Mouse (Mus musculus) MEL (cell line): ENCODE results near the gene Kif20b. TPM values are rescaled to one million over a fixed set of nuclear protein-coding genes. Genes with fewer than 3 reads are reported as not detected.

ENCODE experiments used
- DNase-seq: peaks from one replicate; pipeline ENCODE4 v3.0.0; 2011; ENCODE audit warnings: low read depth, low spot score
- H3K27ac ChIP-seq: 2 replicates; pipeline ENCODE4 v1.5.1; 2012; ENCODE audit warnings: low read depth, mild to moderate bottlenecking, control low read depth, low read length, moderate library complexity; ENCODE audit not compliant: control insufficient read depth
- H3K27me3 ChIP-seq, 2 experiments: fragments of 150-350 bp in 1 of 2; sonication (generic) in 1 of 2; 2 replicates each; pipeline ENCODE4 v1.6.1; 2012; ENCODE audit warnings: low read length in 2 of 2, mild to moderate bottlenecking in 2 of 2, improper control_type of control experiment in 1 of 2, moderate library complexity in 1 of 2; ENCODE audit not compliant: insufficient read depth in 2 of 2, control insufficient read depth in 1 of 2
- H3K36me3 ChIP-seq, 2 experiments: 2 replicates each; pipeline ENCODE4 v1.6.1; 2012 to 2014; ENCODE audit warnings: low read length in 2 of 2, improper control_type of control experiment in 1 of 2, inconsistent platforms in 1 of 2, mild to moderate bottlenecking in 1 of 2; ENCODE audit not compliant: insufficient read depth in 2 of 2, control insufficient read depth in 1 of 2
- H3K4me1 ChIP-seq, 2 experiments: fragments of 150-350 bp in 1 of 2; sonication (generic) in 1 of 2; 2 replicates each; pipeline ENCODE4 v1.6.1; 2012; ENCODE audit warnings: low read length in 2 of 2, improper control_type of control experiment in 1 of 2, mild to moderate bottlenecking in 1 of 2; ENCODE audit not compliant: insufficient read depth in 2 of 2, control insufficient read depth in 1 of 2
- H3K4me3 ChIP-seq, 2 experiments: fragments of 150-350 bp in 1 of 2; sonication (generic) in 1 of 2; 2 replicates each; pipeline ENCODE4 v1.5.1; 2012; ENCODE audit warnings: low read depth in 2 of 2, low read length in 2 of 2, mild to moderate bottlenecking in 2 of 2, moderate library complexity in 2 of 2, control low read depth in 1 of 2, improper control_type of control experiment in 1 of 2; ENCODE audit not compliant: control insufficient read depth in 1 of 2, insufficient read depth in 1 of 2
- H3K79me2 ChIP-seq: 2 replicates; pipeline ENCODE4 v1.6.1; 2012; ENCODE audit warnings: mild to moderate bottlenecking, low read length, moderate library complexity; ENCODE audit not compliant: control insufficient read depth, poor library complexity, insufficient read depth
- H3K9ac ChIP-seq: 2 replicates; pipeline ENCODE4 v1.6.1; 2012; ENCODE audit warnings: low read depth, mild to moderate bottlenecking, control low read depth, low read length, moderate library complexity; ENCODE audit not compliant: control insufficient read depth, poor library complexity, severe bottlenecking
- H3K9me3 ChIP-seq: fragments of 150-350 bp; sonication (generic); replicated peaks from 2 replicates; pipeline ENCODE4 v1.6.1; 2012; ENCODE audit warnings: mild to moderate bottlenecking, low read length, improper control_type of control experiment, moderate library complexity; ENCODE audit not compliant: insufficient read depth
- CHD2 ChIP-seq: IDR thresholded peaks from 2 replicates; pipeline ENCODE4 v1.6.1; 2011; ENCODE audit warnings: low read length, improper control_type of control experiment
- CTCF ChIP-seq, 3 experiments: IDR thresholded peaks in 2 of 3; conservative IDR thresholded peaks in 1 of 3; 2 replicates each; pipeline ENCODE4 v1.5.1; 2011 to 2012; ENCODE audit warnings: low read length in 3 of 3, low read depth in 2 of 3, mild to moderate bottlenecking in 2 of 3, improper control_type of control experiment in 1 of 3, inconsistent platforms in 1 of 3, mixed read lengths in 1 of 3, moderate library complexity in 1 of 3; ENCODE audit not compliant: control insufficient read depth in 1 of 3, insufficient read depth in 1 of 3, poor library complexity in 1 of 3, severe bottlenecking in 1 of 3
- E2F4 ChIP-seq: IDR thresholded peaks from 2 replicates; pipeline ENCODE4 v1.6.1; 2011; ENCODE audit warnings: low read depth, low read length, improper control_type of control experiment, borderline replicate concordance
- EP300 ChIP-seq, 2 experiments: IDR thresholded peaks; 2 replicates each; pipeline ENCODE4 v1.6.1; 2011; ENCODE audit warnings: improper control_type of control experiment in 2 of 2, low read length in 2 of 2, low read depth in 1 of 2, mild to moderate bottlenecking in 1 of 2
- ETS1 ChIP-seq: IDR thresholded peaks from 2 replicates; pipeline ENCODE4 v1.6.1; 2012; ENCODE audit warnings: low read depth, mild to moderate bottlenecking, inconsistent platforms, low read length, improper control_type of control experiment, moderate library complexity
- GABPA ChIP-seq: IDR thresholded peaks from 2 replicates; pipeline ENCODE4 v1.6.1; 2012; ENCODE audit warnings: low read depth, mild to moderate bottlenecking, inconsistent platforms, low read length, improper control_type of control experiment, moderate library complexity
- GATA1 ChIP-seq: IDR thresholded peaks from 2 replicates; pipeline ENCODE4 v1.6.1; 2011; ENCODE audit warnings: low read depth, low read length, improper control_type of control experiment
- MAZ ChIP-seq: IDR thresholded peaks from 2 replicates; pipeline ENCODE4 v1.6.1; 2012; ENCODE audit warnings: low read depth, mild to moderate bottlenecking, inconsistent platforms, low read length, improper control_type of control experiment
- MEF2A ChIP-seq: IDR thresholded peaks from 2 replicates; pipeline ENCODE4 v1.6.1; 2014; ENCODE audit warnings: low read depth, mild to moderate bottlenecking, inconsistent platforms, low read length, improper control_type of control experiment; ENCODE audit not compliant: poor library complexity, insufficient replicate concordance, severe bottlenecking; ENCODE audit errors: extremely low read depth
- MXI1 ChIP-seq: IDR thresholded peaks from 2 replicates; pipeline ENCODE4 v1.6.1; 2011; ENCODE audit warnings: mild to moderate bottlenecking, low read depth, low read length, improper control_type of control experiment
- MYB ChIP-seq: IDR thresholded peaks from 2 replicates; pipeline ENCODE4 v1.6.1; 2011; ENCODE audit warnings: mild to moderate bottlenecking, low read depth, low read length, improper control_type of control experiment
- MYC ChIP-seq: IDR thresholded peaks from 2 replicates; pipeline ENCODE4 v1.6.1; 2011; ENCODE audit warnings: low read depth, mild to moderate bottlenecking, low read length, improper control_type of control experiment, moderate library complexity
- NELFE ChIP-seq: IDR thresholded peaks from 2 replicates; pipeline ENCODE4 v1.6.1; 2011; ENCODE audit warnings: low read depth, low read length, improper control_type of control experiment
- POLR2A ChIP-seq, 2 experiments: IDR thresholded peaks; 2 replicates each; pipeline ENCODE4 v1.6.1; 2011 to 2012; ENCODE audit warnings: low read length in 2 of 2, mild to moderate bottlenecking in 2 of 2, control low read depth in 1 of 2, improper control_type of control experiment in 1 of 2, low read depth in 1 of 2, moderate library complexity in 1 of 2; ENCODE audit not compliant: control insufficient read depth in 1 of 2, insufficient read depth in 1 of 2, poor library complexity in 1 of 2
- POLR2AphosphoS2 ChIP-seq: IDR thresholded peaks from 2 replicates; pipeline ENCODE4 v1.6.1; 2011; ENCODE audit warnings: low read length, improper control_type of control experiment
- POLR2AphosphoS5 ChIP-seq: IDR thresholded peaks from 2 replicates; pipeline ENCODE4 v1.6.1; 2012; ENCODE audit warnings: low read depth, borderline replicate concordance, mild to moderate bottlenecking, inconsistent platforms, low read length, moderate library complexity, mixed read lengths
- RAD21 ChIP-seq: IDR thresholded peaks from 2 replicates; pipeline ENCODE4 v1.6.1; 2011; ENCODE audit warnings: mild to moderate bottlenecking, low read depth, low read length, improper control_type of control experiment
- RCOR1 ChIP-seq: IDR thresholded peaks from 2 replicates; pipeline ENCODE4 v1.6.1; 2012; ENCODE audit warnings: low read depth, mild to moderate bottlenecking, inconsistent platforms, low read length, improper control_type of control experiment
- SIN3A ChIP-seq: IDR thresholded peaks from 2 replicates; pipeline ENCODE4 v1.6.1; 2012; ENCODE audit warnings: low read length, improper control_type of control experiment, inconsistent platforms
- SMC3 ChIP-seq: IDR thresholded peaks from 2 replicates; pipeline ENCODE4 v1.6.1; 2011; ENCODE audit warnings: low read depth, low read length, improper control_type of control experiment
- TAL1 ChIP-seq: IDR thresholded peaks from 2 replicates; pipeline ENCODE4 v1.6.1; 2012; ENCODE audit warnings: mild to moderate bottlenecking, inconsistent platforms, low read length, moderate library complexity, mixed read lengths
- TBP ChIP-seq: IDR thresholded peaks from 2 replicates; pipeline ENCODE4 v1.8.0; 2011; ENCODE audit warnings: low read depth, low read length, improper control_type of control experiment
- TCF12 ChIP-seq: IDR thresholded peaks from 2 replicates; pipeline ENCODE4 v1.6.1; 2014; ENCODE audit warnings: low read depth, mild to moderate bottlenecking, inconsistent platforms, low read length, improper control_type of control experiment, moderate library complexity
- UBTF ChIP-seq: IDR thresholded peaks from 2 replicates; pipeline ENCODE4 v1.6.1; 2012; ENCODE audit warnings: low read depth, mild to moderate bottlenecking, inconsistent platforms, low read length, improper control_type of control experiment, moderate library complexity, borderline replicate concordance; ENCODE audit not compliant: insufficient read depth
- USF2 ChIP-seq, 2 experiments: IDR thresholded peaks; 2 replicates each; pipeline ENCODE4 v1.6.1; 2011 to 2012; ENCODE audit warnings: improper control_type of control experiment in 2 of 2, low read length in 2 of 2, borderline replicate concordance in 1 of 2, inconsistent platforms in 1 of 2, low read depth in 1 of 2, mild to moderate bottlenecking in 1 of 2; ENCODE audit not compliant: insufficient read depth in 1 of 2
- ZC3H11A ChIP-seq: IDR thresholded peaks from 2 replicates; pipeline ENCODE4 v1.6.1; 2012; ENCODE audit warnings: low read depth, mild to moderate bottlenecking, inconsistent platforms, low read length, improper control_type of control experiment
- ZKSCAN1 ChIP-seq: IDR thresholded peaks from 2 replicates; pipeline ENCODE4 v1.6.1; 2012; ENCODE audit warnings: low read depth, mild to moderate bottlenecking, inconsistent platforms, low read length, improper control_type of control experiment, moderate library complexity
- ZMIZ1 ChIP-seq: IDR thresholded peaks from 2 replicates; pipeline ENCODE4 v1.6.1; 2012; ENCODE audit warnings: low read depth, mild to moderate bottlenecking, inconsistent platforms, low read length, improper control_type of control experiment, moderate library complexity
- polyA plus RNA-seq, 2 experiments: library from polyadenylated mRNA; stranded (reverse) in 1 of 2; unstranded in 1 of 2; fragments of >175 nt in 1 of 2; fragments of >200 nt in 1 of 2; gene quantifications; 2 replicates each; pipeline versions ENCODE4 v1.2.1 to v1.2.4; 2012; ENCODE audit warnings: low replicate concordance in 2 of 2, low read depth in 1 of 2; ENCODE audit not compliant: insufficient read length in 2 of 2, insufficient read depth in 1 of 2, missing spikeins in 1 of 2
- total RNA-seq: library from RNA; depleted of rRNA; stranded (reverse); fragments of 300-350 nt; gene quantifications from 2 replicates; pipeline ENCODE4 v1.2.3, GENCODE M21; 2012

Kif20b gene
- total and polyA plus RNA-seq, 3 experiments = 40.0 to 55.5 (median 41.6) TPM

- DNase-seq = peak; percentile 33
- Histone ChIP-seq H3K9me3 (no peaks in the 10 kb centered on the region), H3K79me2 (peaks cover 19% of the 10 kb centered on the region), H3K9ac (no peak overlapping the region), H3K27me3 (no peaks in the 10 kb centered on the region), H3K36me3 (peaks cover 0 to 44% of the 10 kb centered on the region in 2 experiments; a peak in 2 of 4 replicates), H3K4me1 (peaks cover 17 to 40% of the 10 kb centered on the region in 2 experiments), H3K4me3 (no peak overlapping the region), H3K27ac (0 out of 2 replicates have a peak overlapping the region, but pooled peaks have one; percentile 30)
- TF ChIP-seq SMC3 (no peak), USF2 (IDR thresholded peaks at IDR 0.05; ENCODE audit: borderline replicate concordance in 1 of 2, insufficient read depth in 1 of 2, low read depth in 1 of 2, low read length in 2 of 2) (no peak), POLR2A (IDR thresholded peaks at IDR 0.05; ENCODE audit: control insufficient read depth in 1 of 2, insufficient read depth in 1 of 2, low read depth in 1 of 2, low read length in 2 of 2, poor library complexity in 1 of 2) (no peak), SIN3A (no peak), E2F4 (no peak), TBP (no peak), MYB (no peak), TCF12 (no peak), MYC (no peak), MXI1 (no peak), UBTF (no peak), ZKSCAN1 (no peak)
Measured at GRCm38 (mm10) chr19:34882443-34882842, 39.7 kb upstream of the Kif20b start.

GRCm38 (mm10) chr19:34883526-34884224, 38.5 kb upstream of the Kif20b start:
- Histone ChIP-seq H3K9ac (peak overlapping the region; percentile 67), H3K79me2 (peaks cover 10% of the 10 kb centered on the region), H3K27ac (peak overlapping the region; percentile 97), H3K36me3 (peaks cover 0 to 42% of the 10 kb centered on the region in 2 experiments; a peak in 2 of 4 replicates), H3K27me3 (no peaks in the 10 kb centered on the region), H3K4me3 (peak overlapping the region; percentile 42 to 52), H3K9me3 (no peaks in the 10 kb centered on the region), H3K4me1 (peaks cover 17 to 39% of the 10 kb centered on the region in 2 experiments)
- DNase-seq = peak; percentile 84
- TF ChIP-seq GABPA (no peak), MEF2A (no peak), ZC3H11A (no peak), ZMIZ1 (peak; percentile 41; the same call in 1 of the 2 replicates), ZKSCAN1 (no peak), MAZ (peak; percentile 80; the same call in 1 of the 2 replicates), TAL1 (no peak), TBP (peak; percentile 56; the same call in 1 of the 2 replicates), EP300 (IDR thresholded peaks at IDR 0.05; ENCODE audit: low read depth in 1 of 2, low read length in 2 of 2) (peak; percentile 40 to 77; a peak in 3 of 4 replicates), CHD2 (no peak), POLR2AphosphoS2 (0 out of 2 replicates have a peak, but pooled peaks have one; percentile 32), MYC (no peak), RAD21 (no peak), ETS1 (peak; percentile 66), SMC3 (no peak; the same call in 1 of the 2 replicates), POLR2AphosphoS5 (no peak), SIN3A (peak; percentile 46; the same call in 1 of the 2 replicates), NELFE (peak; percentile 58), TCF12 (peak; percentile 40), MYB (peak; percentile 33; the same call in 1 of the 2 replicates), RCOR1 (no peak; the same call in 1 of the 2 replicates), GATA1 (peak; percentile 88), CTCF (IDR thresholded peaks at IDR 0.05 in 2 of 3, conservative IDR thresholded peaks at IDR 0.05 in 1 of 3; ENCODE audit: control insufficient read depth in 1 of 3, insufficient read depth in 1 of 3, low read depth in 2 of 3, low read length in 3 of 3, poor library complexity in 1 of 3, severe bottlenecking in 1 of 3) (no peak), MXI1 (peak; percentile 25; the same call in 1 of the 2 replicates)
